Mouse (Mus musculus) layer of hippocampus, adult 2 months (tissue): ENCODE measurements at regions not wholly inside any gene's neighbourhood (a gene's known extent, or its start where the extent isn't known, plus 50 kb on each side); places are given as distances from the start of the nearest gene placed in this dataset.

Experiments used
- DNase-seq, 2 experiments: peaks; one replicate each; pipeline ENCODE4 v3.0.0; 2022; ENCODE audit warnings: low spot score in 2 of 2
- H3K27ac ChIP-seq: fragments of 200-600 bp; 2 replicates; pipeline ENCODE4 v1.8.1; 2022
- H3K4me3 ChIP-seq: fragments of 200-600 bp; 2 replicates; pipeline ENCODE4 v1.8.1; 2022; ENCODE audit warnings: mild to moderate bottlenecking
- CTCF ChIP-seq: fragments of 200-600 bp; conservative IDR thresholded peaks from 2 replicates; pipeline ENCODE4 v1.8.1; 2022; ENCODE audit warnings: antibody characterized with exemption, mild to moderate bottlenecking, moderate library complexity

GRCm38 (mm10) chr13:46350075-46350747 lies 68.0 kb upstream of the Rbm24 start:
- Histone ChIP-seq H3K4me3 (no peak overlapping the region), H3K27ac (peak overlapping the region; percentile 36; the same call in 1 of the 2 replicates)
- peak; percentile 67 for DNase-seq
- TF ChIP-seq CTCF, result no peak

GRCm38 (mm10) chr13:46355306-46355705 lies 62.9 kb upstream of the Rbm24 start:
- no peak for TF ChIP-seq CTCF
- no peak overlapping the region for H3K4me3 ChIP-seq
- no peak for DNase-seq
- H3K27ac ChIP-seq, result no peak overlapping the region

GRCm38 (mm10) chr13:46355975-46356374 lies 62.3 kb upstream of the Rbm24 start:
- TF ChIP-seq CTCF, result no peak
- no peak for DNase-seq
- Histone ChIP-seq H3K27ac (no peak overlapping the region), H3K4me3 (no peak overlapping the region)

- Histone ChIP-seq H3K27ac (no peak overlapping the region), H3K4me3 (no peak overlapping the region)
- no peak for DNase-seq
- TF ChIP-seq CTCF, result peak; percentile 49
Observed at GRCm38 (mm10) chr13:46357037-46357436, 61.2 kb upstream of the Rbm24 start.

GRCm38 (mm10) chr13:46360495-46361120 lies 57.6 kb upstream of the Rbm24 start:
- TF ChIP-seq CTCF, result no peak
- Histone ChIP-seq H3K27ac (no peak overlapping the region), H3K4me3 (no peak overlapping the region)
- no peak for DNase-seq

GRCm38 (mm10) chr13:46363456-46364201 lies 54.6 kb upstream of the Rbm24 start:
- H3K27ac ChIP-seq, result peak overlapping the region; percentile 79
- no peak for TF ChIP-seq CTCF
- H3K4me3 ChIP-seq, result no peak overlapping the region
- peak; percentile 10 to 61 for DNase-seq

- Histone ChIP-seq H3K4me3 (no peak overlapping the region), H3K27ac (peak overlapping the region; percentile 79)
- TF ChIP-seq CTCF, result no peak
- DNase-seq, result no peak
Observed at GRCm38 (mm10) chr13:46364202-46364912, 53.9 kb upstream of the Rbm24 start.

GRCm38 (mm10) chr13:46365292-46365691 lies 52.9 kb upstream of the Rbm24 start:
- H3K4me3 ChIP-seq, result no peak overlapping the region
- no peak overlapping the region for H3K27ac ChIP-seq
- no peak for TF ChIP-seq CTCF
- DNase-seq, result no peak
